Mouse (Mus musculus) T-helper 2 cell (primary cell): Measurements from ENCODE around the gene Ankrd33b.

Source experiments
- in situ Hi-C: fragments of 300-600 bp; cut with MboI, MseI; formaldehyde crosslinking; loops from one replicate; pipeline ENCODE4 v1.15.1; 2025; ENCODE audit warnings: high pct_unique_total_duplicates

The Ankrd33b gene

GRCm38 (mm10) chr15:31265845-31266244 is 101.7 kb downstream of the Ankrd33b start:
- in situ Hi-C loops: loop anchor here (10.0 kb wide), 1 partner anchor 341 kb away; no protein-coding TSS in a partner anchor

GRCm38 (mm10) chr15:31265404-31265803 is 102.1 kb downstream of the Ankrd33b start:
- in situ Hi-C loops: loop anchor here (10.0 kb wide), 1 partner anchor 341 kb away; no protein-coding TSS in a partner anchor

DNA sequence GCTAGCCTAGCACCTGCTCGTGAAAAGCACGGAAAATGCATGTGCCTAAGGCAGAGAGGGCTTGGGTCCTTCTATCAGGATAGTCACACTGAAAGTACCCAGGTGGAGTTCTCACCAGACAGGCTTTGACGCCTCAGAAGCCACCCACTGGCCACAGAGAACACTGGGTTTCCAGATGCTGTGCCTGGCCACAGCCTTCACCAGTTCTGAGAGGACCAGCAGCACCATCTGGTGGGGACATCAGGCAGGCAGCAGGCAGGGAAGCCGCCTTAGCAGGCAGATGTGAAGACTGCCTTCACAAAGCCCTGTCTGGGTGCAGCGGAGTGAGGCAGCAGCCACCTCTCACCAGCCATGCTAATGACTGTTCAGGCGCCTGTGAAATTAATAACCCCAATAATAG is 102.7 kb downstream of the Ankrd33b start:
- in situ Hi-C loops: loop anchor here (10.0 kb wide), 1 partner anchor 340 kb away; no protein-coding TSS in a partner anchor

DNA sequence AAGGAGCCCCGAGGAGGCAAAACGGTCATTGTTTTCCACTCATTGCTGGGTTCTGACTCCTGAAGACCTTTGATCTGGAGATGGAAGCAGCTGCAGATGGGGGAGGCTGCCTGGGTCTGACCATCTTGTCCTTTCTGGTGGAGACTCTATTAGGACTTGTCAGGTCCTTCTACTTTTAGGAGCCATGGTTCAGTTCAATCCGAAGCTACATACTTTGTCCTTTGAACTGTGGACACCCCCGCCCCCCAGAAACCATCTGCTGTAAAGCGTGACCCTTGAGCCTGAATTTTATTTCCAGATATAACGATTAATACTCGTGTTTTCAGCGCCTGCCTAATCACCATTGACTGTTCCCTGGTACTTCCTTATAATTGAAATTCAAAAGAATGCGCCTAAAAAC is 105.2 kb downstream of the Ankrd33b start:
- in situ Hi-C loops: loop anchor here (10.0 kb wide), 1 partner anchor 338 kb away; no protein-coding TSS in a partner anchor

GRCm38 (mm10) chr15:31261094-31261493 is 106.4 kb downstream of the Ankrd33b start:
- in situ Hi-C loops: loop anchor here (10.0 kb wide), 1 partner anchor 336 kb away; no protein-coding TSS in a partner anchor

- in situ Hi-C loops: no loop called here
These were observed 108.7 kb downstream of the Ankrd33b start for GRCm38 (mm10) chr15:31258693-31259439.

GRCm38 (mm10) chr15:31258029-31258692 is 109.4 kb downstream of the Ankrd33b start:
- in situ Hi-C loops: no loop called here

DNA sequence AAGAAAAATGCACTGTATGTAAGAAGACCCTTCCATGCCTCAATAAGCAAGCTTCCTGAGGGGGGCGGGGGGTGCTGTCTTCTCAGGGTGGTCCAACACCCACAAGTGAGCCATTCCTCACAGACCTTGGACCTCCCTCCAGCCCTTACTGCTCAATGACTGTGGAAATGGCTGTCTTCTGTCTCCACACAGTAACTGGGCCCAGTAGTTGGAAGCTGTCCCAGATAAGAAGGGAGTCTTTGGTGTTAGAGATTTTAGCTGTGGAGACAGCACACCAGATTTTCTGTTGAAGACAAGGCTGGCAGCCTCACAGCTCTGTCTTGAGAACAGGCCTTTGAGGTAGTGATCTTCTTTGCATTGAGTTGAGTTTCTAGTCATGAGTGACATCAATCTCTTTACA is 110.2 kb downstream of the Ankrd33b start:
- in situ Hi-C loops: no loop called here

- in situ Hi-C loops: no loop called here
These were observed 111.8 kb downstream of the Ankrd33b start for GRCm38 (mm10) chr15:31255762-31256161.

GRCm38 (mm10) chr15:31254939-31255535 is 112.5 kb downstream of the Ankrd33b start:
- in situ Hi-C loops: no loop called here

DNA sequence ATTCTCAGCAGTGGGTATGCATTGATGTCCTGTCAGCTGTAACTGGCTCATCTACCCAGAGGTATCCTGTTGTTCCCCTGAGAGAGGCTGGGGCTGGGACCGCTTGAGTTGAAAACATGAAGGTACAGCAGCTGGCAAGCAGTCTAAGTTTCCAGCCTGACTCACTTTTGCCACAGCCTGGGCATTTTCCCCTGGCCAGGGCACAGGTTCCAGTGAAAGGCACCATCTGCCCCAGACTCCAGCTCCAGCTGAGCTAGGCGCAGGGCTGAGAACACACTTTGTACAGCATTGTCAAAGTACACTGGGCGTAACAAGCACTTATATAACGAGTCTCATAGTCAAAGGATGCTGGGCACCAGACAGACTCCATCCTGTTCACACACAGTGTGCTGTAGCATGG is 113.6 kb downstream of the Ankrd33b start:
- in situ Hi-C loops: no loop called here

DNA sequence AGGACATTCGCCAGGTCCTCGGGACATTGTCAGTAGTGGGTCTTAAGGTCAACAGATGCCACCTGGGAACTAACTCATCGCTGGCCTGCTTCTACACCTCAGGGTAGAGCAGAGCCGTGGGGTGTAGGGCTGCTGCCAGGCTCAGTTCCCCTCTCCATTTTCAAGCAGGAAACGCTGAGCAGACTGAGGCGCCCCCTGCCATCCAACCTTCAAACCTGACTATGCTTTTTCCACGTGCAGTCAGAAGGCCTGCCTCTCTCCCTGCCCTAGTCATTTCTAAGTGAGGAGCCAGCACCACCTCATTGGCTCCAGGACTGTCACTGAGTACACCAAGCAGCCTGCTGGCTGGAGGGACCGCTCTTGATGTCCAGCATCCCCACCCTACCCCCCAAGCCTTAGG is 114.1 kb downstream of the Ankrd33b start:
- in situ Hi-C loops: no loop called here

DNA sequence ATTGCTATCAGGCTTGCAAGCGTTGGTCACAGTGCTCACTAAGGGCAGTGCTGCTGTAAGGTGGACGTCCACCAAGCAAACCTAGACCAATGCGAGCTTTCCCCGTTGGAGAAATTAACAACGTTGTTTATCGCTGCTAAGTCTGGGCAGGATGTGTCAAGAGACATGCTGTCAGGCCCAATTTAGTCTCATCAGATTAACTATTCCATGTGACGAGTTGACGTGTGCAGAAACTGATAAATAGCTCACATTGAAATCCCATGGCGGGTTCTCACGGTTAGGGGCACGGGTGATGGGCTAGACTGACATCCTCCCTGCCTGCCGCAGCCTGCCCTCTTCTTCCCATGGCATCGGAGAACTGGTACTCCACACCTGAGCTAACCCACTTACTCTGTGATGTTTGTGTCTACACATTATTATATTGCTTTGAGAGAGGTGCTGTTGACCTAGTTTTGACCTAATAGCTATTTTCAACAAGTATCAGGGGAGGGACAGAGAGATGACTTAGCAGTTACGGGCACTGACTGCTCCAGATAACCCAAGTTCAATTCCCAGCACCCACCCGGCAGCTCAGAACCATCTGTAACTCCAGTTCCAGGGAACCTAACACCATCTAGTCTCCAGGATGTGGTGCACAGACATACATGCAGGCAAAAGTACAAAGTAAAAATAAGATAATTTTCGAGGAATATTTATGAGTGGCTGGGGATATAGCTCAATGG is 114.8 kb downstream of the Ankrd33b start:
- in situ Hi-C loops: no loop called here

DNA sequence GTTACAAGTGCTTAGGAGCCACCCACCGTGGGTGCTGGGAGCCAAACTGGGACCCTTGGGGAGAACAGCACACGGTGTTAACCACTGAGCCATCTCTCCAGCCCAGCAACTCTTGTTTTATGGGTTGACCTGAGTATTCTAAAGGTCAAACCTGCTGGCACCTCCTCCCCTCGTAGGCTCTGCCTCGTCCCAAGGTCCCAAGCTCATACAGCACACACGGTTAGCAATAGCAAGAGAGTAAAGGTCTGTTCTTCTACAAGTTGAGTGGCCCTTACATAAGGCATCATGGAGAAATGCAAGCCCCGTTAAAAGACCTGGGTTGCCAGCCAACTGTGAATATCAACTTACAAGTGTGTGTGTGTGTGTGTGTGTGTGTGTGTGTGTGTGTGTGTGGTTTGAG is 116.3 kb downstream of the Ankrd33b start:
- in situ Hi-C loops: no loop called here

DNA sequence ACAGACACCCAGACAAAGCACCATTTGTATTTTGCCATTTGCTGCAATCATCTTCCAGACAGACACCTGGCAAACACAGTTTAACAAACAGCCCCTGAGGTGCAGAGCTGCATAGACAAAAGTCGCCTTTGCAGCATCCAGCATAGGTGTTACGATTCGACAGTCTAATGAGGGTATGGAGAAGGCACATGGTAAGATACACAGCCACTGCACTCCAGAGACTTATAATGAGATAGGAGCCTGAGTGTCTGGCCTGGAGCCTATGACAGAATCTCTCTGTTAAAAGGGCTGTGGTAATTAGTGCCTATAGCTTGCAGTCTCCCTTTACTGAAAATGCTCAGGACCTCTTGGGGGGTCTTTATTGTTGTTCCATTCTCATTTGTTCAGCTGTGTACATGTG is 116.8 kb downstream of the Ankrd33b start:
- in situ Hi-C loops: no loop called here

DNA sequence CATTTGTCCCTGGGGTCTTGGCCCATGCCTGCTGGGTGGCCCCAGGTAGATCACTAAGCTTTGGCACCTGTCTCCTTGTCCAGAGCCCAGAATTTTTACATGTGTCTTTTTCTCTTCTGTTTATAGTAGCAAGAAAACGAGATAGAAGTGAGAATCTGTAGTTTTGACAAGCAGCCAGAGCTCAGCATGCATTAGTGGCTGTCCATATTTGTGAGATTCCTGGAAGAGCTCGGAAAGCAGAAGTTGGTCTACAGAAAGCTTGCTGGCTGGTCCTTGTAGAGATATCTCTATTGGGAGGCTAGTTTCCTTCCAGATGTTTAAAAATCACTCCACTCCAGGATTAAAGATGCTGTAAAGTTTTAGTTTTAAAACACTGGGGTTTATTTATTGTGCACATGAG is 117.5 kb downstream of the Ankrd33b start:
- in situ Hi-C loops: no loop called here

- in situ Hi-C loops: no loop called here
These were observed 118.6 kb downstream of the Ankrd33b start for GRCm38 (mm10) chr15:31248882-31249281.

DNA sequence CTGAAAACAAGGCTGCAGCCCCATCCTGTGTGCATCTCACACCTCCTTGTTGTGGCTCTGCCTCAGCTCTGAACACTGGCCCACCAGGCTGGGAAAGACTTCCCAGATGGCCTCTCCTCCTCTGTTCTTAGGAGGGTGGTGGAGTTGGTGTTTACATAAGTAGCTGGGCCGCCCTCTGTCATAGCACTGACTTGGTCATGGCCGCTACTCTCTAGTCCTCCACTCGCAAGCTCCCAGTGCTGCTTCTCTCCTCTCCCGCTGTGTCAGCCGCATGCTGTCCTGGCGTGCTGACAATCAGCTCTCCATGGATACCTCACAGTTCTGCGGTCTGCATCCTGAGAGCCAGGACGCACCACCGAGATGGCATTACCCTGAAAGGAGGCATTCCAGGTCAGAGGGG is 120.5 kb downstream of the Ankrd33b start:
- in situ Hi-C loops: no loop called here

DNA sequence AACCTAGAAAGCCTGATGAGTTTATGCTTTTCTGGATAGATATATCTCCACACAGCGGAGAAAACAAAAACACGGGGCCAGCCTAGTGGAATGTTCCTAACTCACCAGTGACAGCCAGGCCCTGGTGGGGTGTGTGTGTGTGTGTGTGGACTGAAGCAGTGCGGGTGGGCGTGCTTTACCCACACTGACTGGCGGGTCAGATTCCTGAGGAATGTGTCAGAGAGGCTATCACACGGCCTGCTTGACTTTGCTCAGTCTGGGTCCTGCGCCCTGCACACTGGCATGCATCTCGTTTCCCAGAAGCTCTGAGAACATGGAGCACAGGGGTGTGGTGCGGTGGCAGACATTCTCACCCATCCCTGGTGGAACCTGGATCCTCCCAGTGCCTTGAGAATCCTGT is 121.6 kb downstream of the Ankrd33b start:
- in situ Hi-C loops: no loop called here

GRCm38 (mm10) chr15:31244696-31245445 is 122.7 kb downstream of the Ankrd33b start:
- in situ Hi-C loops: no loop called here

- in situ Hi-C loops: no loop called here
These were observed 124.3 kb downstream of the Ankrd33b start for GRCm38 (mm10) chr15:31243260-31243659.
